Mouse (Mus musculus): ENCODE measurements at regions not wholly inside any gene's neighbourhood (a gene's known extent, or its start where the extent isn't known, plus 50 kb on each side); places are given as distances from the start of the nearest gene placed in this dataset.

DNA sequence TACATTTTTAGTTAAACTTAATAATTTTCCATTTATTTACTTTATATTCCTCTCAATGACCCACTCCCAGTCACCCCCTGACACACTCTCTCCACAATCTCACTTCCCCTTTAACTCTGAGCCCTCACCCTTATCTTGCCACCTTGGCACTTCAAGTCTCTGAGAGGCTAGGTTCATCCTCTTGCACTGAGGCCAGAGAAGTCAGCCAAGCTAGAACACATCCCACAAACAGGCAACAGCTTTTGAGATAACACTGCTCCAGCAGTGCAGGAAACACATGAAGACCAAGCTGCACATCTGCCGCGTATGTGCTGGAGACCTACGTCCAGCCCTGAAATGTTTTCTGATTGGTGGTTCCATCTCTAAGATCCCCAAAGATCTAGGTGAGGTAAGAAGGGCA lies 717.2 kb upstream of the Gpc5 start:
- H3K9me3 ChIP-seq (ENCODE audit: control insufficient read depth, insufficient read depth, low read depth, low read length), result no peaks in the 10 kb centered on the region
- H3K27ac ChIP-seq (ENCODE audit: insufficient read depth, low read depth, low read length, poor library complexity, severe bottlenecking), result no peak overlapping the region
- no peak overlapping the region for H3K4me3 ChIP-seq (ENCODE audit: insufficient read depth in 1 of 2, low read depth in 1 of 2, low read length in 2 of 2, poor library complexity in 1 of 2, severe bottlenecking in 1 of 2)
- no peaks in the 10 kb centered on the region for H3K4me1 ChIP-seq (ENCODE audit: control insufficient read depth in 2 of 2, insufficient read depth in 2 of 2, low read length in 2 of 2, poor library complexity in 1 of 2)
- H3K9ac ChIP-seq (ENCODE audit: insufficient read depth, low read depth, low read length, poor library complexity, severe bottlenecking), result no peak overlapping the region
- no peaks in the 10 kb centered on the region for H3K36me3 ChIP-seq (ENCODE audit: control insufficient read depth, insufficient read depth, low read length, poor library complexity, severe bottlenecking)
- DNase-seq (ENCODE audit: low read depth, low spot score), result no peak
- in situ Hi-C loops (cut with MboI; ENCODE audit: low sequenced_read_pairs in 2 of 2, unreplicated experiment in 2 of 2), result no loop called here
- TF ChIP-seq HCFC1 (IDR thresholded peaks at IDR 0.05; ENCODE audit: borderline replicate concordance, insufficient read depth, low read length) (no peak), ZNF384 (IDR thresholded peaks at IDR 0.05; ENCODE audit: low read depth, low read length) (no peak), MAFK (IDR thresholded peaks at IDR 0.05; ENCODE audit: insufficient read depth, low read depth, low read length) (no peak), ZC3H11A (IDR thresholded peaks at IDR 0.05; ENCODE audit: borderline replicate concordance, low read depth, low read length) (no peak), CHD2 (IDR thresholded peaks at IDR 0.05; ENCODE audit: low read depth, low read length) (no peak)

DNA sequence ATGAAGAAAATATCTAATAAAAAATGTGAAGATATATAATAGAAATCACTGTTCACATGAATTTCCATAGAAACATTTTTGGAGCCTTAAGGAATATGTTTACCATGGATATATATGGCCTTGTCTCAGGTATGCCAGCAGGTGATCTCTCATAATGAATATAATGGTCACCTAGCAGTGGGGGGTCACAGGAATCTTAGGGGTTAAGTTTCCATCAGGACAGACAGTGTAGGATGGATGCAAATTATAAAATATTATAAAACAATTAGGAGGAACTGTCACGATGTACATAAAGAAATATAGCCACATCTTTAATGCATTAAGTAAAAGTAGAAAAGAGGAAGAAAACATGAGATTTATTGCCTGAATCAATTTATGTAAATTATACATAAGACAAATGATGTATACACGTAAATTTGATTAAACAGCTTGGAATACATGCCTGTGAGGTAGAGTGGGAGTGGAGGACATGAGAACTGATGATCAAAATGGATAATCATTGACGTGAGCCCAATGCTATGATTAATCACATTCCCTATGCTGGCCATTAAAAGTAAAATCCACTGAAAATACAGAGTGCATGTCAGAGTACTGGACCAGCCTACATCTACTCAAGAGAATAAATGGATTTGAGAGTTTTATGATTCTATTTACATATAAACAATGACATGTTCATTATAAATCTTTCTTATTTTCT lies 693.0 kb upstream of the Gpc5 start:
- DNase-seq (ENCODE audit: low read depth, low spot score), result no peak
- Histone ChIP-seq H3K9me3 (ENCODE audit: control insufficient read depth, insufficient read depth, low read depth, low read length) (no peaks in the 10 kb centered on the region), H3K36me3 (ENCODE audit: control insufficient read depth, insufficient read depth, low read length, poor library complexity, severe bottlenecking) (no peaks in the 10 kb centered on the region), H3K27ac (ENCODE audit: insufficient read depth, low read depth, low read length, poor library complexity, severe bottlenecking) (no peak overlapping the region), H3K9ac (ENCODE audit: insufficient read depth, low read depth, low read length, poor library complexity, severe bottlenecking) (no peak overlapping the region), H3K4me3 (ENCODE audit: insufficient read depth in 1 of 2, low read depth in 1 of 2, low read length in 2 of 2, poor library complexity in 1 of 2, severe bottlenecking in 1 of 2) (no peak overlapping the region), H3K4me1 (ENCODE audit: control insufficient read depth in 2 of 2, insufficient read depth in 2 of 2, low read length in 2 of 2, poor library complexity in 1 of 2) (no peaks in the 10 kb centered on the region)
- in situ Hi-C loops (cut with MboI; ENCODE audit: low sequenced_read_pairs in 2 of 2, unreplicated experiment in 2 of 2), result no loop called here
- TF ChIP-seq HCFC1 (IDR thresholded peaks at IDR 0.05; ENCODE audit: borderline replicate concordance, insufficient read depth, low read length), result no peak
- TF ChIP-seq ZC3H11A (IDR thresholded peaks at IDR 0.05; ENCODE audit: borderline replicate concordance, low read depth, low read length), result no peak
- TF ChIP-seq CHD2 (IDR thresholded peaks at IDR 0.05; ENCODE audit: low read depth, low read length), result no peak
- TF ChIP-seq MAFK (IDR thresholded peaks at IDR 0.05; ENCODE audit: insufficient read depth, low read depth, low read length), result no peak
- no peak for TF ChIP-seq ZNF384 (IDR thresholded peaks at IDR 0.05; ENCODE audit: low read depth, low read length)

DNA sequence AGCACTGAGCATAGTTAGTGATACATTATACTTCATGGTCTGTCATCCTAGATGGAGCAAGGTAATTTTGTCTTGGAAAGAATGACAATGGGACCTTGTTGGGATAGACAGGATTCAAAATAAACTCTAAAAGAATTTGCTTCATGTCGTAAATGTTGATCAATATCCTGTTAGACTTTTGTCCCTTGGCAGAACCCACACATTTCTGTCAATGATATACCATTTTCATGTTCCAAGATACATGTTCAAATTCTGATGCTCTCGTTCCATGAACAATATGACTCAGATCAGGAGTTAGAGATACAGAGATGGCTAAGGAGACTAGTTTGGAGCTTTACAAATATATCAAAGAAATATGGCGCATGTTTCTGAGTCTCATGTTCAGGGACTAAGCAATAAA lies 673.2 kb upstream of the Gpc5 start:
- no peak overlapping the region for H3K9ac ChIP-seq (ENCODE audit: insufficient read depth, low read depth, low read length, poor library complexity, severe bottlenecking)
- in situ Hi-C loops (cut with MboI; ENCODE audit: low sequenced_read_pairs in 2 of 2, unreplicated experiment in 2 of 2), result no loop called here
- H3K4me3 ChIP-seq (ENCODE audit: insufficient read depth in 1 of 2, low read depth in 1 of 2, low read length in 2 of 2, poor library complexity in 1 of 2, severe bottlenecking in 1 of 2), result no peak overlapping the region
- no peaks in the 10 kb centered on the region for H3K4me1 ChIP-seq (ENCODE audit: control insufficient read depth in 2 of 2, insufficient read depth in 2 of 2, low read length in 2 of 2, poor library complexity in 1 of 2)
- TF ChIP-seq MAFK (IDR thresholded peaks at IDR 0.05; ENCODE audit: insufficient read depth, low read depth, low read length) (no peak), HCFC1 (IDR thresholded peaks at IDR 0.05; ENCODE audit: borderline replicate concordance, insufficient read depth, low read length) (no peak), ZNF384 (IDR thresholded peaks at IDR 0.05; ENCODE audit: low read depth, low read length) (no peak), ZC3H11A (IDR thresholded peaks at IDR 0.05; ENCODE audit: borderline replicate concordance, low read depth, low read length) (no peak), CHD2 (IDR thresholded peaks at IDR 0.05; ENCODE audit: low read depth, low read length) (no peak)
- peaks cover 3% of the 10 kb centered on the region; the same call in 1 of the 2 replicates for H3K9me3 ChIP-seq (ENCODE audit: control insufficient read depth, insufficient read depth, low read depth, low read length)
- no peak for DNase-seq (ENCODE audit: low read depth, low spot score)
- H3K27ac ChIP-seq (ENCODE audit: insufficient read depth, low read depth, low read length, poor library complexity, severe bottlenecking), result no peak overlapping the region
- H3K36me3 ChIP-seq (ENCODE audit: control insufficient read depth, insufficient read depth, low read length, poor library complexity, severe bottlenecking), result no peaks in the 10 kb centered on the region

DNA sequence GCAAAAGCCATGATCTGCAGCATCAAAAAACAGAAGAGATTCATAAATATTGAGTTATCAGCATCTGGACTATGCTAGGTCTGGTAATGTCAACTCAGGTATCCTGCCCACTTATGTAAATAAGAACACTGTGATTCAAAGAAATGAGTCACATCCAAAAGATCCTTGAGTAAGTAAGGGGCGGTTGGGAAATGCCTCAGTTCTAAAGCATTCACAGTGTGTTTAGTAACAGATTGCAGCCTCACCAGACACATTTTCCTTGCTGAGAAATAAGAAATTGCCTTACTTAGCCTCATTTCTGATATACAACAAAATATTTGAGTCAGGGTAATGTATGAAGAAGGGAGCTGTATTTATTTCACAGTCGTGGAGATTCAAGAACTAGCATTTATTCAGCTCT lies 666.5 kb upstream of the Gpc5 start:
- H3K36me3 ChIP-seq (ENCODE audit: control insufficient read depth, insufficient read depth, low read length, poor library complexity, severe bottlenecking), result no peaks in the 10 kb centered on the region
- H3K9me3 ChIP-seq (ENCODE audit: control insufficient read depth, insufficient read depth, low read depth, low read length), result peaks cover 2% of the 10 kb centered on the region; the same call in 1 of the 2 replicates
- no peak overlapping the region for H3K27ac ChIP-seq (ENCODE audit: insufficient read depth, low read depth, low read length, poor library complexity, severe bottlenecking)
- no peak overlapping the region for H3K4me3 ChIP-seq (ENCODE audit: insufficient read depth in 1 of 2, low read depth in 1 of 2, low read length in 2 of 2, poor library complexity in 1 of 2, severe bottlenecking in 1 of 2)
- in situ Hi-C loops (cut with MboI; ENCODE audit: low sequenced_read_pairs in 2 of 2, unreplicated experiment in 2 of 2), result no loop called here
- no peak overlapping the region for H3K9ac ChIP-seq (ENCODE audit: insufficient read depth, low read depth, low read length, poor library complexity, severe bottlenecking)
- DNase-seq (ENCODE audit: low read depth, low spot score), result no peak
- no peak for TF ChIP-seq ZNF384 (IDR thresholded peaks at IDR 0.05; ENCODE audit: low read depth, low read length)
- no peaks in the 10 kb centered on the region for H3K4me1 ChIP-seq (ENCODE audit: control insufficient read depth in 2 of 2, insufficient read depth in 2 of 2, low read length in 2 of 2, poor library complexity in 1 of 2)
